Mouse (Mus musculus): ENCODE measurements at regions not wholly inside any gene's neighbourhood (a gene's known extent, or its start where the extent isn't known, plus 50 kb on each side); places are given as distances from the start of the nearest gene placed in this dataset.

GRCm38 (mm10) chr8:35213515-35213914, 552.1 kb upstream of the Gm19410 start:
- TF ChIP-seq CTCF (IDR thresholded peaks at IDR 0.05; ENCODE audit: borderline replicate concordance, insufficient read depth, low read length) = no peak
- TF ChIP-seq POLR2A (IDR thresholded peaks at IDR 0.05; ENCODE audit: low read depth, low read length) = no peak
